Mouse (Mus musculus) intestine, embryonic 15.5 days (tissue): ENCODE results near the gene Fam71e1. TPM values are rescaled to one million over a fixed set of nuclear protein-coding genes. Genes with fewer than 3 reads are reported as not detected.
A peak's percentile ranks its signal among the peaks of the same experiment; 100 is the strongest.

Experiments used
- ATAC-seq: fragments of 200-750 bp; cut with Nextera tagmentation; 2 replicates; pipeline ENCODE4 v1.8.0; 2017; ENCODE audit warnings: moderate TSS enrichment, moderate library complexity
- H3K27ac ChIP-seq: fragments of 300-500 bp; sonication (generic); 2 replicates; pipeline ENCODE4 v1.5.1; 2015; ENCODE audit warnings: mild to moderate bottlenecking, inconsistent platforms
- H3K27me3 ChIP-seq: fragments of 300-500 bp; sonication (generic); replicated peaks from 2 replicates; pipeline ENCODE4 v1.6.1; 2015; ENCODE audit warnings: inconsistent platforms
- H3K36me3 ChIP-seq: fragments of 300-500 bp; sonication (generic); 2 replicates; pipeline ENCODE4 v1.6.1; 2015; ENCODE audit warnings: inconsistent platforms
- H3K4me1 ChIP-seq: fragments of 300-500 bp; sonication (generic); replicated peaks from 2 replicates; pipeline ENCODE4 v1.6.1; 2015; ENCODE audit warnings: inconsistent platforms
- H3K4me2 ChIP-seq: fragments of 300-500 bp; sonication (generic); replicated peaks from 2 replicates; pipeline ENCODE4 v1.6.1; 2015; ENCODE audit warnings: mild to moderate bottlenecking, inconsistent platforms
- H3K4me3 ChIP-seq: fragments of 300-500 bp; sonication (generic); replicated peaks from 2 replicates; pipeline ENCODE4 v1.5.1; 2015; ENCODE audit warnings: inconsistent platforms
- H3K9ac ChIP-seq: fragments of 300-500 bp; sonication (generic); 2 replicates; pipeline ENCODE4 v1.6.1; 2015; ENCODE audit warnings: inconsistent platforms
- H3K9me3 ChIP-seq: fragments of 300-500 bp; sonication (generic); 2 replicates; pipeline ENCODE4 v1.6.1; 2016; ENCODE audit warnings: inconsistent platforms
- WGBS: fragments of 180-500 bp; shearing (Covaris S2); methylation state at CpG from one replicate; pipeline ENCODE4 v1.1.7; 2015; 5-methylcytosine and 5-hydroxymethylcytosine counted together
- polyA plus RNA-seq: library from polyadenylated mRNA; unstranded; fragments of >200 nt; fragmentation: Nextera tagmentation; extraction: Ambion mirVana; gene quantifications from 2 replicates; pipeline ENCODE4 v1.2.1, GENCODE M21; 2015

The Fam71e1 gene
- polyA plus RNA-seq, 1 experiment from 2014 or later: 9.2 TPM

DNA sequence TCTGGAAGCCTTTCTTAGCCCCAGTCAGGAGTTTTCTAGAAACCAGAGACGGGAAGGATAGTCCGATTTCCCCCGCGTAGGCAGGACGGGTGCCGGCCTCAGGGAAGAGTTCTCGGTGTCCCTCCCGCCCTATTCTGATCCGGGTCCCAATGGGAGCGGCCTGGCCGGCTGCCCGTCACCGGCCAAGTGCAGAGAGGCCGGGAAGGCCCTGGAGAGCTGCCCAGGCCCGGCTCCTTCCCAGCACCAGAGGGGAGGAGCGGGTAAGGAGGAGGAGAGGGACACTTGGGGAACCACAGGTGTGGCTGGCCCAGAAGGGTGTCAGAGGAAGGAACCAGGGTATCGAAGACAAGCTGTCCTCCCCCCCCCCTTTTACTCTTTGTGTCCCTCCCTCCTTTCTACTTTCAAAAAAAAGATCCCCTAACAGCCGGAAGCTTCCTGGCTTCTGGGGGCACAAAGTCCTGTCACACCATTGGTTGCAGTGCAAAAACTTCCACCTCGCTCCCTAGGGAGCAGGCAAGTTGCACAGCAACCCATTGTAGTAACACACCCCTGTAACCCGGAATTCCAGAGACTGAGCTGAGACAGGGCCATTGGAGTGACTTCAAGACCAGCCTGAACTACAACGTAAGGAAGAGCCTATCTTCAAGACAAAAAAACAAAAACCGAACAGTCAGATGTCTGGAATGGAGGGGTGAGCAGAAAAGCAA is 28.9 kb downstream of the Fam71e1 start:
- Histone ChIP-seq H3K27me3 (peaks cover 39% of the 10 kb centered on the region), H3K9ac (no peak overlapping the region), H3K9me3 (no peaks in the 10 kb centered on the region), H3K4me1 (peaks cover 20% of the 10 kb centered on the region), H3K36me3 (no peaks in the 10 kb centered on the region), H3K27ac (no peak overlapping the region), H3K4me3 (no peak overlapping the region), H3K4me2 (peak overlapping the region; percentile 50)
- 16% methylated on average over 22 of the region's 22 CpGs for WGBS
- peak; percentile 32; the same call in 1 of the 2 replicates for ATAC-seq

DNA sequence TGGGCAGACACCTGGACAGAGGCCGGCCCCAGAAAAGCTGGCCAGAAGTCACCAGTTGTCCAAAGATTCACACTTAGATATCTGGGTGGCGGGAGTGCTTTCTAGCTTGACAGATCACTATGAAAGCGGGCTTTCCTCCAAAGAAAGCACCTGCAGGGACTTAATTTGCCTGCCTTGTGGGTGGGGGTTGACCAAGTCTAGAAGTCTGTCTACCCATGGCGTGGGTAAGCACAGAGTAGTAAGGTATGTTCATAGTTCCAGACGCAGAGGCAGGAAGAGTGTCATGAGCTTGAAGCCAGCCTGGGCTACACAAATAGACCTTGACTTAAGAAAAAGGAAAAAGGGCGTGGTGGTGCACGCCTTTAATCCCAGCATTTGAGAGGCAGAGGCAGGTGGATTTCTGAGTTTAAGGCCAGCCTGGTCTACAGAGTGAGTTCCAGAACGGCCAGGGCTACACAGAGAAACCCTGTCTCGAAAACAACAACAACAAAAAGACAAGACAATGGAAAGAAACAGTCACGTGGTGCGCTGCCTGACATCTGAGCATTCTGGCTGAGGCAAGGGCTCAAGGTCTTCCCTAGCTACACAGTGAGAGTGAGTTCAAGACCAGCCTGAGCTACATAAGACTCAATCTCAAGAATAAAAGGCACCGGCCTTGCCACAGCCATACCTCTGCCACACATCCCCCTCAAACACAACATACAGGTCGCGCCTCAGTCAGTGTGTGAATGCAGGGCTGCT is 30.2 kb downstream of the Fam71e1 start:
- H3K9ac ChIP-seq: no peak overlapping the region
- H3K9me3 ChIP-seq: no peaks in the 10 kb centered on the region
- no peak for ATAC-seq
- 90% methylated on average over 14 of the region's 14 CpGs for WGBS
- no peak overlapping the region for H3K27ac ChIP-seq
- H3K4me2 ChIP-seq: no peak overlapping the region
- H3K36me3 ChIP-seq: no peaks in the 10 kb centered on the region
- H3K4me1 ChIP-seq: peaks cover 18% of the 10 kb centered on the region
- no peak overlapping the region for H3K4me3 ChIP-seq
- peaks cover 39% of the 10 kb centered on the region for H3K27me3 ChIP-seq

DNA sequence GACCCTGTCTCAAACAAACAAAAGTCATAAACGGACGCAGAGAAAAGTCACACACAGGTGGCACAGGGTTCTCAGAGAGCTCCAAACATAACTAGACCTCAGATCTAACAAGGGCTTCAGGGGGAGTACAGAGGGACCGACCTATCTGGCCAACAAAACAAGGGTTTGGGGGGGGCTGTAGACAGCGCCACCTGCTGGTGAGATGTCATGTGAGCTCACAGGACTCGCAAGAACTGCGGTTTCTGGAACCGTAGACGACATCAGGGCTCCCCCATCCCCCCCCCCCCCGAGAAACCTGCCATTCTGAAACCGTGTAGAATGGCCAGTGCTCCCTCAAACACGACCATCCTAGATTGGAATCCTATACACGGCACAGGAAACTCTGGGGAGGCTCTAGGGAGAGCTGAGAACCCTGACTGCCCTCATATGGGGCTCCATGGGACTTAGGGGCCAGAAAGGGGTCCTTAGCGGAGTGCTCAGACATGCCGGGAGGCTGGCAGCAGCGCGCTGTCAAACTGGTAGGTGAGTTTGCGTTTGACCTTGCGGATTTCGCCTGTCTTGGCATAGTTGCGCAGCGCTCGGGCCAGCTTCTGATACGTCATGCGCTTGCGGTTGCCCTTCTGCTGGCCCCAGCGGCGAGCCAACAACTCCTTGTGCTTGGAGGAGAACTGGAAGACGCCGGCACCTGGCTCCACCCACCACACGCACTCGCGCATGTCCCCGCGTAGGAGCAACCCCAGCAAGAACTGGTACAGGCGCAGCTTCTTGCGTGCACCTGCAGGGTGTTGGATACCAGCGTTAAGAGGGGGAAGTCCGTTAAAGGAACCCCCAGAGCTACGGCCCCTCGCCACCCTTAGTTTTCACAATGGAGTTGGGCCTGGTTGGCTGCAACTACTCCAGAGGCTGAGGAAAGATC is 31.4 kb downstream of the Fam71e1 start:
- Histone ChIP-seq H3K4me2 (peak overlapping the region; percentile 87), H3K27ac (no peak overlapping the region), H3K4me3 (peak overlapping the region; percentile 38), H3K9me3 (no peaks in the 10 kb centered on the region), H3K27me3 (peaks cover 30% of the 10 kb centered on the region), H3K4me1 (peaks cover 15% of the 10 kb centered on the region), H3K9ac (peak overlapping the region; percentile 38), H3K36me3 (0 out of 2 replicates have a peak, but pooled peaks cover 3% of the 10 kb centered on the region)
- WGBS: 6% methylated on average over 40 of the region's 40 CpGs
- ATAC-seq: peak; percentile 64

DNA sequence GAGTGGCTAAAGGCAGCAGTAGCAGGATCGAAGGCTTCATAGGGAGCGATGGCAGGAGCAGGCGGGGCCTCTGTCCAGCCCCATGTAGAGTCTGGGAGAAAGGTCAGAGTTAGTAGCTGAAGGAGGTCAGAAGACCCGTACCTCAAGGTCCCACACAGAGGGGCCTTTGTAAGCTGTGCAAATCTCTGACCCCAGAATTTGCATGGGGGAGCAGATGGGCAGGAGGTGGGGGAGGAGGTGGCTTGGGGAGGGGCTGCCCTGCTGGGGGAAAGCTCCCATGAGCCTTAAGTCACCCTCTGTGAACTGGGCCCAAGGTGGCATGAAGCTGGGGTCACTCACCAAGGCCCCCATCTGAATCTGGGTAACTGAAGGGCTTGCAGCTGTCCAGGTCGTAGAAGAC is 33.1 kb downstream of the Fam71e1 start:
- Histone ChIP-seq H3K36me3 (peaks cover 15% of the 10 kb centered on the region), H3K4me3 (no peak overlapping the region), H3K9ac (no peak overlapping the region), H3K27me3 (peaks cover 14% of the 10 kb centered on the region), H3K9me3 (no peaks in the 10 kb centered on the region), H3K4me1 (peaks cover 14% of the 10 kb centered on the region), H3K27ac (no peak overlapping the region), H3K4me2 (no peak overlapping the region)
- ATAC-seq: no peak
- 63% methylated on average over 5 of the region's 5 CpGs for WGBS

DNA sequence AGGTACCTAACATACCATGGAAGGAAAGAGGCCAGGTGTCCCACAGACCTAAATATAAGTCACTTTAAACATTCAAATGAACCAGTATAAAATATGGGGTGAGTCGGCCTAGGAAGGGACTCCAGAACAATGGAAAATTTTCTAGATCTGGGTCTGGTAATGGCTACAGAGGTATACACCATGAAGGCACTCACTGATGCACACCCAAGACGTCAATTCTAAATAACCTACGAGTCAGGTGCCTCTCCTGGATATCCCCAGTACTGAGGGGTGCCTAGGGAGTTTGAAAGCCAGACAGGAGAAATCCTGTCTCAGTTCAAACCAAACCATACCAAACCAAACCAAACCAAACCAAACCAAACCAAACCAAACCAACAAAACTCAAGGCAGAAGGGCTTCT is 34.1 kb downstream of the Fam71e1 start:
- Histone ChIP-seq H3K9ac (no peak overlapping the region), H3K27ac (no peak overlapping the region), H3K36me3 (peaks cover 17% of the 10 kb centered on the region), H3K4me1 (peaks cover 4% of the 10 kb centered on the region), H3K9me3 (no peaks in the 10 kb centered on the region), H3K4me2 (no peak overlapping the region), H3K4me3 (no peak overlapping the region), H3K27me3 (peaks cover 7% of the 10 kb centered on the region; the same call in 1 of the 2 replicates)
- no peak for ATAC-seq
- 82% methylated on average over 3 of the region's 3 CpGs for WGBS

DNA sequence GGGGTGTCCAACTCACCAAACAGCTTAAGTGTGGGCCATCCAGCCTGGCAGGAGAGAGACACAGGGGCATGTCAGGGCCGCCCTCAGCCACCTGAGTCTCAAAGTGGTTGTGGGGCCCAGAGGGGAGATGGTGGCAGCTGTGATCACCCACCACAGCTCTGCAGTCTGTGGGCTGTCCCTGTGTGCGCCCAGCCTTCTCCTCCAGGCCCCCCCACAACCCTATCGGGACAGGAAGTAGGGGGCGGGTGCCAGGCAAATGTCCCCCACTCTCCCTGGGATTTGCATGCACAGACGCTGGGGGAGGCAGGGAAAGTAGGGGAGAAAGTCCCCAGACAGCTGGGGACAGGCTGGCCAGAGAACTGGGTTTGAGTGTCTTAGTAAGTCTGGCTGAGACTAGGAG is 34.8 kb downstream of the Fam71e1 start:
- 41% methylated on average over 5 of the region's 5 CpGs for WGBS

DNA sequence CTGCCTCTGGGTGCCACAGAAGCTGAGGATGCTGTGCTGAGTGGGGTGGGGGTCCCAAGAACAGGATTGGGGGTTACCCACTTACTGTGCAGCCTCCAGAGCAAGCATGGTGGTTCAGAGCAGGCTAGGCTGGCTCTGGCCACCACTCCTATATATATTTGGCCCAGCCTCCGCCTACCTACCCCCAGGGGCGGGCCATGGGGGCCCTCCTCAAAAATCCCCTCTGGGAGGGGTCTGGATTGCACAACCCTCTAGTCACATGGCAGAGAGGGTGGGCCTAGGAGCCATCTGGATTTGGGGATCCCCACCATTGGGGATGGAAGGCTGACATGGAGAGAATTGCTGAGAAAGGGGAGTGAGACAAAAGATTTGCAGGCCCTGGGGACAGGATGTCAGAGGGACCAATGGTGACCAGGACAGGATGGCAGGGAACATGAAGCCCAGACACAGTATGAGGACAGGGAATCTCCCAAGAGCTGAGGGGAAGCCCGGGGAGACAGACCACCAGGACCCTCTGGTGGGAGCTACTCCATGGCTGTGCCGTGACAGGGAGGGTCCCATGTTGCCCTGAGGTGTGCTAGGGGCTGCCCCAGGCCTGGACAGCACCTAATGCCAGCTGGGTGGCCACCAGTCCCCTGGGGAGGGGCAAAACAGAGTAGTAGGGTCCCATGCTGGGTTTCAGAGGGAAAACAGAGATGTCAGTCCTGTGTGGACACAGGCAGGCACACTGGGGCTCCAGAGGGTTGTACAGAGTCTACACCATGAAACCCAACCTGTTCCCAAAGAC is 35.8 kb downstream of the Fam71e1 start, which contains the start of gene Spib:
TSS of gene Spib (minus strand) at position 126 of the 787 bp plus-strand sequence.
- no peak for ATAC-seq
- H3K4me2 ChIP-seq: no peak within 1 kb of the TSS
- peaks cover 4% of the 10 kb centered on the region; the same call in 1 of the 2 replicates for H3K4me1 ChIP-seq
- no peak within 1 kb of the TSS for H3K27ac ChIP-seq
- H3K27me3 ChIP-seq: no peaks in the 10 kb centered on the region; the same call in 1 of the 2 replicates
- 79% methylated on average over 4 of the region's 4 CpGs for WGBS
- H3K9me3 ChIP-seq: no peaks in the 10 kb centered on the region
- no peak within 1 kb of the TSS for H3K9ac ChIP-seq
- peaks cover 27% of the 10 kb centered on the region for H3K36me3 ChIP-seq
- no peak within 1 kb of the TSS for H3K4me3 ChIP-seq

More for the DNA sequence above, 34.8 kb downstream of the Fam71e1 start:
- H3K4me2 ChIP-seq: no peak overlapping the region
- no peaks in the 10 kb centered on the region for H3K9me3 ChIP-seq
- no peak overlapping the region for H3K27ac ChIP-seq
- no peak overlapping the region for H3K9ac ChIP-seq
- H3K4me3 ChIP-seq: no peak overlapping the region
- H3K27me3 ChIP-seq: peaks cover 6% of the 10 kb centered on the region; the same call in 1 of the 2 replicates
- H3K4me1 ChIP-seq: peaks cover 4% of the 10 kb centered on the region; the same call in 1 of the 2 replicates
- ATAC-seq: no peak
- H3K36me3 ChIP-seq: peaks cover 24% of the 10 kb centered on the region

DNA sequence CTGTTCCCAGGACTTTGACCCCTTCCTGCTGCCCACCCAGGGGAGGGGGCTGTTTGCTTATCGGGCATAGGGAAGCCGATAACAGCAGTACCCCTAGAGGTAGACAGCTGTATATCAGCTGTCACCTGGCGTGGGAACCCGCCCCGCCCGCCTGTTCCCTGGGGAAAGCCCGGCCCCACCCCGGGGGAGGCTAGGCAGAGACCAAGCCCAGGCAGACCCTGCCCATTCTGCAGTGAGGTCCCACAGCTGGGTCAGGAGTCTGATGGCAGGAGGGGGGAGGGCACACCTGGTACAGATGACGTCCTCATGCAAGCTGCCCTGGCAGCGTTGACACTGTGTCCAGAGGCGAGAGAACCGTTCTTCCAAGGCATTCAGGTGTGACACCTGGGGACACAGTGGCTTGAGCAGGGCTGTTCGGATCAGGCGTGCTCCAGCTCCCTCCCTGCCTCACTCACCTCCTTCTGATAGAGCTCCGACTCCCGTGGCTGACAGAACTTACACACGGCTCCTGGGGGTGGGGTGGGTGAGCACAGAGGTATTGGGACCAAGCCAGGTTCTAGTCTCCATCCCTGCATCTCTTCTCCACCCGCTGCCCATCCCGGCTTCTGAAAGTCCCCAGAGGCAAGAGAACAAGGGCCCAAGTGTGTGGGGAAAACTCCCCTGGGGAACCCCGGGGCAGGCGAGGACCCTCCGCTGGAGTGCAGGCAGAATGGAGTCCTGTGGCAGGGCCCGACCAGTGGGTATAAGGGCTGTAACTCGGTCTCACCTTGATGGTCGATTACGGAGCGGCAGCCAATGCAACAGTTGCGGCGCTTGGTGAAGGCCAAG is 36.8 kb downstream of the Fam71e1 start:
- Histone ChIP-seq H3K27me3 (no peaks in the 10 kb centered on the region; the same call in 1 of the 2 replicates), H3K36me3 (peaks cover 36% of the 10 kb centered on the region), H3K27ac (no peak overlapping the region), H3K4me3 (no peak overlapping the region), H3K9me3 (no peaks in the 10 kb centered on the region), H3K4me2 (no peak overlapping the region), H3K9ac (no peak overlapping the region), H3K4me1 (no peaks in the 10 kb centered on the region; the same call in 1 of the 2 replicates)
- 72% methylated on average over 29 of the region's 29 CpGs for WGBS
- peak; percentile 44 for ATAC-seq

DNA sequence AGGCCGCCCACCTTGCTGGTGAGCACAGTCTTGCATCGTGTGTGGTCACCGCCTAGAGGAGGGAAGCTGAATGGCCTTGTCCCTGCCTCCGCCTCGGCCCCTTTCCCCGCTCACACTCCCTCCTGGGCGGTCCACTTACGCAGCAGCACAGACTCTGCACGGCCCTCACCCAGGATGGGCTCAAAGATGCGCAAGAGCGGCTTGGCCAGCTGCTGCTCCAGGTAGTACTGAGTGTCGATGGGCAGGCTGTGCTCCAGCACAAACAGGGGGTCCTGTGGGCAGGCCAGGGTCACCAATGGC is 37.3 kb downstream of the Fam71e1 start:
- no peaks in the 10 kb centered on the region for H3K9me3 ChIP-seq
- H3K4me3 ChIP-seq: no peak overlapping the region
- 76% methylated on average over 12 of the region's 12 CpGs for WGBS
- H3K27ac ChIP-seq: no peak overlapping the region
- no peak overlapping the region for H3K4me2 ChIP-seq
- peaks cover 40% of the 10 kb centered on the region for H3K36me3 ChIP-seq
- H3K9ac ChIP-seq: no peak overlapping the region
- no peak for ATAC-seq
- no peaks in the 10 kb centered on the region for H3K4me1 ChIP-seq
- H3K27me3 ChIP-seq: no peaks in the 10 kb centered on the region; the same call in 1 of the 2 replicates

DNA sequence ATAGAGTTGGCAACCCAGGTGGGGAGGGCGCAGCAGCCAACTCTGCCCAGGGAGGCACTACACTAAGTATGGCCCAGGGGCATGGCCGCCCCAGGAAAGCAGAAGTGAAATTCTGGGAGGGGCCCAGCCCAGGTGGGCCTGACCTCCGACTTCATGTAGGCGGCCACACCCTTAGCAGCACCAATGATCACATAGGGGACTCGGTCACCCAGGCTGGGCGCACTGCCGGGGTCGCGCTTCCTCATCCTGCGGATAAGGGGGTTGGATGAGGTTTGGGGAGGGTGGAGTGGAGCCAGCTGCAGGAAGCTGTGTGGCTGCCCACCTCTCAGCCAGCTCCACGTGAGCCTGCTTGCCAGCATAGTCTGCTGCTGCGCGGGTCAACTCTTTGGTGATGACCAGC is 37.9 kb downstream of the Fam71e1 start:
- no peak overlapping the region for H3K27ac ChIP-seq
- H3K27me3 ChIP-seq: no peaks in the 10 kb centered on the region; the same call in 1 of the 2 replicates
- no peaks in the 10 kb centered on the region for H3K9me3 ChIP-seq
- no peak for ATAC-seq
- H3K4me3 ChIP-seq: no peak overlapping the region
- no peak overlapping the region for H3K9ac ChIP-seq
- H3K4me2 ChIP-seq: no peak overlapping the region
- H3K4me1 ChIP-seq: no peaks in the 10 kb centered on the region
- H3K36me3 ChIP-seq: peaks cover 42% of the 10 kb centered on the region
- 88% methylated on average over 13 of the region's 13 CpGs for WGBS
